22 mouse cellular contexts compared by ENCODE assay signal in genomic region chr17:31339769-31340168, GRCm38 (mm10). TPM values are rescaled to one million over a fixed set of nuclear protein-coding genes. Genes with fewer than 3 reads are reported as not detected.
"Had no signal": no experiment of that assay in that cellular context is flagged by ENCODE, and none has a peak within 500 bp of the region (broad histone marks: within the 10 kb centered on the region; RNA-seq: fewer than 3 reads in every experiment).

No protein-coding gene starts in this region.

- H3K9me3 ChIP-seq: heart, embryonic 13.5 days; heart, embryonic 15.5 days; hindbrain, embryonic 12.5 days; intestine, embryonic 15.5 days; limb, embryonic 13.5 days; limb, embryonic 15.5 days; liver, embryonic 12.5 days had no signal

- H3K4me3 ChIP-seq: heart, adult 2 months; heart, embryonic 13.5 days; heart, embryonic 15.5 days; hindbrain, embryonic 12.5 days; intestine, embryonic 15.5 days; layer of hippocampus, adult 2 months; left cerebral cortex, adult 2 months; limb, embryonic 13.5 days; limb, embryonic 15.5 days; liver, embryonic 12.5 days had no signal

- DNase-seq: gastrocnemius, postnatal 14 days; gastrocnemius, postnatal 36 days; heart, adult 11 months; heart, adult 2 months; heart, postnatal 14 days; heart, postnatal 36 days; kidney, adult 18-20 months; kidney, adult 8-10 months; kidney, postnatal 10 days; kidney, postnatal 25 days; kidney, postnatal 4 days had no signal

- H3K27ac ChIP-seq: heart, adult 2 months; heart, embryonic 13.5 days; heart, embryonic 15.5 days; hindbrain, embryonic 12.5 days; hindbrain, embryonic 14.5 days; intestine, embryonic 15.5 days; layer of hippocampus, adult 2 months; left cerebral cortex, adult 2 months; limb, embryonic 13.5 days; limb, embryonic 15.5 days; liver, embryonic 12.5 days had no signal

- H3K36me3 ChIP-seq: heart, embryonic 13.5 days; heart, embryonic 15.5 days; intestine, embryonic 15.5 days; limb, embryonic 13.5 days; limb, embryonic 15.5 days; liver, embryonic 12.5 days had no signal

- H3K4me1 ChIP-seq: heart, embryonic 13.5 days; heart, embryonic 15.5 days; hindbrain, embryonic 12.5 days; intestine, embryonic 15.5 days; limb, embryonic 13.5 days; limb, embryonic 15.5 days; liver, embryonic 12.5 days had no signal

- H3K27me3 ChIP-seq: heart, embryonic 15.5 days; hindbrain, embryonic 12.5 days; intestine, embryonic 15.5 days; limb, embryonic 13.5 days; limb, embryonic 15.5 days; liver, embryonic 12.5 days had no signal

RNA-seq across cellular contexts. Expression of gene Pde9a, which starts 46.2 kb away (rescaled TPM):
- polyA plus RNA-seq: inflammation-experienced regulatory T-cells, adult 6 months had no signal
